Mouse (Mus musculus): ENCODE data around the gene Gtpbp3. TPM values are rescaled to one million over a fixed set of nuclear protein-coding genes. Genes with fewer than 3 reads are reported as not detected.

Gene Gtpbp3
- polyA plus RNA-seq, 1 experiment from 2014 or later = 14.6 TPM

GRCm38 (mm10) chr8:71467201-71467600 lies 20.7 kb upstream of the Gtpbp3 start:
- 87% methylated on average over 2 of the region's 2 CpGs for WGBS
- no peak overlapping the region for H3K4me3 ChIP-seq (replicated peaks; ENCODE audit: low read depth, low read length)
- no peak for DNase-seq (ENCODE audit: low spot score)
- no peak for TF ChIP-seq CTCF (IDR thresholded peaks at IDR 0.05; ENCODE audit: low read depth)
- 0 out of 2 replicates have a peak, but pooled peaks cover 28% of the 10 kb centered on the region for H3K4me1 ChIP-seq (replicated peaks; ENCODE audit: insufficient read depth, low read length)
- H3K27me3 ChIP-seq (ENCODE audit: insufficient read depth, low read length) = no peaks in the 10 kb centered on the region
- no peak overlapping the region for H3K9ac ChIP-seq (ENCODE audit: low read depth, low read length)
- 0 out of 2 replicates have a peak, but pooled peaks cover 4% of the 10 kb centered on the region for H3K36me3 ChIP-seq (ENCODE audit: insufficient read depth, low read length)
- no peak for ATAC-seq (replicated peaks; ENCODE audit: low FRiP score, low read depth)
- H3K9me3 ChIP-seq (replicated peaks; ENCODE audit: low read length) = no peaks in the 10 kb centered on the region
- H3K27ac ChIP-seq = no peak overlapping the region
- no peak overlapping the region for H3K4me2 ChIP-seq (ENCODE audit: low read length)

GRCm38 (mm10) chr8:71468001-71468400 lies 19.9 kb upstream of the Gtpbp3 start:
- Histone ChIP-seq H3K9ac (ENCODE audit: low read depth, low read length) (no peak overlapping the region), H3K27me3 (ENCODE audit: insufficient read depth, low read length) (no peaks in the 10 kb centered on the region), H3K36me3 (ENCODE audit: insufficient read depth, low read length) (peaks cover 7% of the 10 kb centered on the region), H3K27ac (no peak overlapping the region), H3K4me1 (replicated peaks; ENCODE audit: insufficient read depth, low read length) (0 out of 2 replicates have a peak, but pooled peaks cover 22% of the 10 kb centered on the region), H3K9me3 (replicated peaks; ENCODE audit: low read length) (no peaks in the 10 kb centered on the region), H3K4me2 (ENCODE audit: low read length) (no peak overlapping the region), H3K4me3 (replicated peaks; ENCODE audit: low read depth, low read length) (no peak overlapping the region)
- no peak for ATAC-seq (replicated peaks; ENCODE audit: low FRiP score, low read depth)
- WGBS = 88% methylated on average over 1 of the region's 1 CpGs
- no peak for DNase-seq (ENCODE audit: low spot score)
- TF ChIP-seq CTCF (IDR thresholded peaks at IDR 0.05; ENCODE audit: low read depth) = no peak

- H3K4me3 ChIP-seq (replicated peaks; ENCODE audit: low read depth, low read length) = peak within 1 kb of the TSS; percentile 76
- H3K9me3 ChIP-seq (replicated peaks; ENCODE audit: low read length) = no peaks in the 10 kb centered on the region
- no peak; the same call in 1 of the 2 replicates for TF ChIP-seq CTCF (IDR thresholded peaks at IDR 0.05; ENCODE audit: low read depth)
- WGBS = under 1% methylated on average over 43 of the region's 52 CpGs
- H3K27me3 ChIP-seq (ENCODE audit: insufficient read depth, low read length) = no peaks in the 10 kb centered on the region
- peaks cover 13% of the 10 kb centered on the region for H3K36me3 ChIP-seq (ENCODE audit: insufficient read depth, low read length)
- DNase-seq (ENCODE audit: low spot score) = peak; percentile 99
- peak within 1 kb of the TSS; percentile 77 for H3K9ac ChIP-seq (ENCODE audit: low read depth, low read length)
- peak; percentile 89 for ATAC-seq (replicated peaks; ENCODE audit: low FRiP score, low read depth)
- H3K4me1 ChIP-seq (replicated peaks; ENCODE audit: insufficient read depth, low read length) = 0 out of 2 replicates have a peak, but pooled peaks cover 17% of the 10 kb centered on the region
- peak within 1 kb of the TSS; percentile 79 for H3K27ac ChIP-seq
- H3K4me2 ChIP-seq (ENCODE audit: low read length) = peak within 1 kb of the TSS; percentile 93
Observed at GRCm38 (mm10) chr8:71468916-71469315, 19.0 kb upstream of the Gtpbp3 start, which contains the start of gene Dda1. Gene Dda1, plus strand, starts transcription at chr8:71469199.

- TF ChIP-seq CTCF (IDR thresholded peaks at IDR 0.05; ENCODE audit: low read depth) = no peak
- Histone ChIP-seq H3K9ac (ENCODE audit: low read depth, low read length) (peak overlapping the region; percentile 77), H3K36me3 (ENCODE audit: insufficient read depth, low read length) (peaks cover 14% of the 10 kb centered on the region), H3K9me3 (replicated peaks; ENCODE audit: low read length) (no peaks in the 10 kb centered on the region), H3K4me3 (replicated peaks; ENCODE audit: low read depth, low read length) (peak overlapping the region; percentile 76), H3K27ac (peak overlapping the region; percentile 79), H3K27me3 (ENCODE audit: insufficient read depth, low read length) (no peaks in the 10 kb centered on the region), H3K4me2 (ENCODE audit: low read length) (peak overlapping the region; percentile 93), H3K4me1 (replicated peaks; ENCODE audit: insufficient read depth, low read length) (0 out of 2 replicates have a peak, but pooled peaks cover 15% of the 10 kb centered on the region)
- 1% methylated on average over 21 of the region's 24 CpGs for WGBS
- ATAC-seq (replicated peaks; ENCODE audit: low FRiP score, low read depth) (peak; percentile 11; the same call in 1 of the 2 replicates), DNase-seq (ENCODE audit: low spot score) (peak; percentile 67)
Observed at GRCm38 (mm10) chr8:71469411-71469810, 18.5 kb upstream of the Gtpbp3 start.

GRCm38 (mm10) chr8:71470146-71470912 lies 17.6 kb upstream of the Gtpbp3 start:
- Histone ChIP-seq H3K9me3 (replicated peaks; ENCODE audit: low read length) (no peaks in the 10 kb centered on the region), H3K27ac (no peak overlapping the region), H3K36me3 (ENCODE audit: insufficient read depth, low read length) (peaks cover 21% of the 10 kb centered on the region), H3K27me3 (ENCODE audit: insufficient read depth, low read length) (no peaks in the 10 kb centered on the region), H3K4me2 (ENCODE audit: low read length) (peak overlapping the region; percentile 93), H3K4me3 (replicated peaks; ENCODE audit: low read depth, low read length) (peak overlapping the region; percentile 76; the same call in 1 of the 2 replicates), H3K9ac (ENCODE audit: low read depth, low read length) (peak overlapping the region; percentile 77; the same call in 1 of the 2 replicates), H3K4me1 (replicated peaks; ENCODE audit: insufficient read depth, low read length) (0 out of 2 replicates have a peak, but pooled peaks cover 13% of the 10 kb centered on the region)
- TF ChIP-seq CTCF (IDR thresholded peaks at IDR 0.05; ENCODE audit: low read depth) = no peak
- ATAC-seq (replicated peaks; ENCODE audit: low FRiP score, low read depth) = no peak
- 85% methylated on average over 3 of the region's 3 CpGs for WGBS
- DNase-seq (ENCODE audit: low spot score) = no peak

GRCm38 (mm10) chr8:71470913-71471255 lies 17.0 kb upstream of the Gtpbp3 start:
- H3K27me3 ChIP-seq (ENCODE audit: insufficient read depth, low read length) = no peaks in the 10 kb centered on the region
- no peak overlapping the region for H3K4me3 ChIP-seq (replicated peaks; ENCODE audit: low read depth, low read length)
- ATAC-seq (replicated peaks; ENCODE audit: low FRiP score, low read depth) = no peak
- H3K27ac ChIP-seq = no peak overlapping the region
- peaks cover 21% of the 10 kb centered on the region for H3K36me3 ChIP-seq (ENCODE audit: insufficient read depth, low read length)
- H3K9me3 ChIP-seq (replicated peaks; ENCODE audit: low read length) = no peaks in the 10 kb centered on the region
- 0 out of 2 replicates have a peak overlapping the region, but pooled peaks have one; percentile 93 for H3K4me2 ChIP-seq (ENCODE audit: low read length)
- no peak for TF ChIP-seq CTCF (IDR thresholded peaks at IDR 0.05; ENCODE audit: low read depth)
- peaks cover 8% of the 10 kb centered on the region; the same call in 1 of the 2 replicates for H3K4me1 ChIP-seq (replicated peaks; ENCODE audit: insufficient read depth, low read length)
- no peak for DNase-seq (ENCODE audit: low spot score)
- H3K9ac ChIP-seq (ENCODE audit: low read depth, low read length) = no peak overlapping the region
- 73% methylated on average over 5 of the region's 5 CpGs for WGBS
